ENCODE assay signal across 13 mouse cellular contexts in the genomic region with DNA sequence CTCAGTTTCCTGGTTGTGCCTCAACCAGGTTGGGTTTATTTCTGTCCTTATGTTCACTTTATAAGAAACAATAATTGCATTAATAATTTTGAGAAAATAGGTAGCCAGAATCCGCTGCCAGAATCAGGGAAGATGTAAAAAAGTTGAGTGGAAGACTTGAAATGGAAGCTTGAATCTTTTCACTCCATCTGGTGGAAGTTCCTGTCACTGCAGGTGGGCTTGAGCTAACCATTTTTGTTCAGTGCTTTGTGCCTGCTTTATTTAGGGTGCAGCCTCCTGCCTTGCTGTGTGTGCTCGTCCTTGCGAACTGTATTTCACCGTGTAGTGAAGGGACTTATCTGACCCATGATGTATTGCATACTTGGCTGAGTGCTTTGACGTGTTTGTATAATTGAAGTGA. TPM values are rescaled to one million over a fixed set of nuclear protein-coding genes. Genes with fewer than 3 reads are reported as not detected.
A peak's percentile ranks its signal among the peaks of the same experiment; 100 is the strongest.
DNase-seq lines count a peak whose midpoint lies in the region; ATAC-seq and TF ChIP-seq lines count a peak whose summit lies in the region.
"Had no signal": no experiment of that assay in that cellular context is flagged by ENCODE, and none has a peak within 500 bp of the region (broad histone marks: within the 10 kb centered on the region; RNA-seq: fewer than 3 reads in every experiment).

No protein-coding gene starts in this region.

- TF ChIP-seq CTCF in heart, adult 2 months (IDR thresholded peaks at IDR 0.05): peak; percentile 52
- TF ChIP-seq CTCF in Patski (IDR thresholded peaks at IDR 0.05): peak; percentile 62

- H3K79me2 ChIP-seq in heart, adult 2 months (replicated peaks; ENCODE audit: control insufficient read depth, insufficient read depth, low read length): no peaks in the 10 kb centered on the region

- WGBS in heart, adult 2 months: 84% methylated on average over 5 of the region's 5 CpGs

- no peak for ATAC-seq in Patski
- no peak for ATAC-seq in granulocyte monocyte progenitor cell, adult 5-6 weeks (replicated peaks; ENCODE audit: poor library complexity, severe bottlenecking)

- in situ Hi-C loops in Patski (cut with MboI; ENCODE audit: low pct_unique_long_range_greater_than_20kb): no loop called here

- no peaks in the 10 kb centered on the region for H3K27me3 ChIP-seq in heart, adult 2 months (ENCODE audit: control insufficient read depth, insufficient read depth, low read length)
- H3K27me3 ChIP-seq in Patski: no peaks in the 10 kb centered on the region
- H3K27me3 ChIP-seq: heart, embryonic 13.5 days had no signal

- TF ChIP-seq EP300 in heart, adult 2 months (IDR thresholded peaks at IDR 0.05; ENCODE audit: insufficient read depth, low read depth, low read length): no peak

- CTCF ChIA-PET in Patski (lab: Charles Lee): interaction anchor here (1.2 to 1.8 kb wide), 3 partner anchors 12 to 76 kb away, joined by 4 to 5 read pairs (median 4); no protein-coding TSS in a partner anchor

- no peak overlapping the region for H3K4me3 ChIP-seq in heart, adult 2 months
- H3K4me3 ChIP-seq: forebrain, embryonic 10.5 days; heart, embryonic 13.5 days had no signal

- no peak for TF ChIP-seq POLR2A in heart, adult 2 months (IDR thresholded peaks at IDR 0.05; ENCODE audit: insufficient read depth, low read depth, low read length)

- no peaks in the 10 kb centered on the region for H3K4me1 ChIP-seq in heart, adult 2 months (ENCODE audit: control insufficient read depth, insufficient read depth, low read length)
- H3K4me1 ChIP-seq: heart, embryonic 13.5 days had no signal

- no peak overlapping the region for H3K27ac ChIP-seq in heart, adult 2 months
- H3K27ac ChIP-seq: forebrain, embryonic 10.5 days; heart, embryonic 13.5 days had no signal

- no peak for DNase-seq in heart, adult 2 months
- DNase-seq in heart, adult 11 months: no peak
- DNase-seq in left cerebral cortex, postnatal 14 days (ENCODE audit: low spot score in 2 of 2): peak; percentile 42 to 47
- DNase-seq in left cerebral cortex, postnatal 10 days (ENCODE audit: extremely low spot score in 1 of 2, low spot score in 2 of 2): no peak
- DNase-seq in 416B (ENCODE audit: low read depth) (peak; percentile 9), Patski (ENCODE audit: low read depth, low spot score) (no peak)
- DNase-seq in gastrocnemius, postnatal 14 days: no peak
- DNase-seq: cerebellum, adult 11-12 months; gastrocnemius, postnatal 10 days; kidney, postnatal 14 days had no signal

- no peaks in the 10 kb centered on the region for H3K36me3 ChIP-seq in heart, adult 2 months (ENCODE audit: control insufficient read depth, insufficient read depth, low read length)

- POLR2A ChIA-PET in Patski (lab: Charles Lee): interaction anchor here (0.7 kb wide), 1 partner anchor 84 kb away, joined by 3 read pairs; no protein-coding TSS in a partner anchor

- H3K9ac ChIP-seq in heart, adult 2 months (ENCODE audit: low read depth, low read length): no peak overlapping the region
- H3K9ac ChIP-seq: heart, embryonic 13.5 days had no signal

- intact Hi-C loops in heart, adult 2 months (cut with DNase I): no loop called here
- intact Hi-C loops in left cerebral cortex, postnatal 14 days (cut with DNase I): no loop called here
- intact Hi-C loops in left cerebral cortex, postnatal 10 days (cut with DNase I): no loop called here
- intact Hi-C loops in gastrocnemius, postnatal 14 days (cut with DNase I; ENCODE audit: low total_unique reads): no loop called here

RNA-seq across cellular contexts. Expression of gene Pitpnb, which starts 30.0 kb away (rescaled TPM):
- 10 to 100 TPM; 39.4 to 41.9 TPM for total RNA-seq in heart, adult 2 months (2021)
- 32.4 and 41.1 TPM in 2 replicates for polyA plus RNA-seq in heart, adult 2 months (2012; rRNA removed)
- total RNA-seq in left cerebral cortex, postnatal 14 days (2021): 10 to 100 TPM; 71.3 to 71.8 TPM
- total RNA-seq in left cerebral cortex, postnatal 10 days (2021): 10 to 100 TPM; 74.5 to 77.7 TPM
- polyA plus RNA-seq in Patski (2021): 102 TPM
- 53.5 and 69.0 TPM in 2 replicates for total RNA-seq in granulocyte monocyte progenitor cell, adult 5-6 weeks (2014; fragmentation: Nextera tagmentation)
- 18.1 and 26.5 TPM in 2 replicates for total RNA-seq in granulocyte monocyte progenitor cell, adult 5-6 weeks (2017)
- 10 to 100 TPM; 23.4 to 26.2 TPM for total RNA-seq in gastrocnemius, postnatal 14 days (2021)

RNA-seq across cellular contexts. Expression of gene Mn1, which starts 56.6 kb away (rescaled TPM):
- total RNA-seq in heart, adult 2 months (2021): 10 to 100 TPM; 18.7 to 23.9 TPM
- polyA plus RNA-seq in heart, adult 2 months (2012; rRNA removed): 4.8 and 5.5 TPM in 2 replicates
- total RNA-seq in left cerebral cortex, postnatal 14 days (2021): 10 to 100 TPM; 62.1 to 66.1 TPM
- 10 to 100 TPM; 63.5 to 70.7 TPM for total RNA-seq in left cerebral cortex, postnatal 10 days (2021)
- 0.96 TPM for polyA plus RNA-seq in Patski (2021)
- 0.64 TPM in 1 of 2 replicates, not detected in the other for total RNA-seq in granulocyte monocyte progenitor cell, adult 5-6 weeks (2014; fragmentation: Nextera tagmentation)
- not detected in 2 replicates for total RNA-seq in granulocyte monocyte progenitor cell, adult 5-6 weeks (2017)
- 10 to 100 TPM; 33.8 to 58.1 TPM for total RNA-seq in gastrocnemius, postnatal 14 days (2021)

Comparison
In these comparisons a context has a peak if more than half of its experiments do, and no peak if none do; other contexts are left out.
1. DNase-seq: peak in left cerebral cortex, postnatal 14 days (2 of 2) and 416B (single experiment); none in heart, adult 2 months (0 of 2), heart, adult 11 months (single experiment), left cerebral cortex, postnatal 10 days (0 of 2), Patski (single experiment) and gastrocnemius, postnatal 14 days (single experiment).
2. RNA of gene Mn1, which starts 56.6 kb away (total RNA-seq): 63.5 to 70.7 TPM in left cerebral cortex, postnatal 10 days, 62.1 to 66.1 TPM in left cerebral cortex, postnatal 14 days, 33.8 to 58.1 TPM in gastrocnemius, postnatal 14 days and 18.7 to 23.9 TPM in heart, adult 2 months; 0.64 TPM in granulocyte monocyte progenitor cell, adult 5-6 weeks; every median in the first group is over 10 times any median in the second.